Mouse (Mus musculus) fibroblast of lung, adult 2 months (primary cell): ENCODE results near the gene Polr2b.

ENCODE experiments used
- DNase-seq: peaks from one replicate; pipeline ENCODE4 v3.0.0-alpha.2; 2011; ENCODE audit warnings: low read depth

The Polr2b gene

GRCm38 (mm10) chr5:77309924-77310772 lies at the start of gene Polr2b, which contains the start of gene Noa1:
Gene Polr2b, plus strand, starts transcription at chr5:77310147.
Gene Noa1, minus strand, starts transcription at chr5:77310084.
- DNase-seq = peak; percentile 98

GRCm38 (mm10) chr5:77261137-77261536 lies 48.8 kb upstream of the Polr2b start:
- no peak for DNase-seq

GRCm38 (mm10) chr5:77262105-77262504 lies 47.8 kb upstream of the Polr2b start:
- no peak for DNase-seq

- DNase-seq = no peak
Observed at GRCm38 (mm10) chr5:77265081-77265670, 44.8 kb upstream of the Polr2b start, which contains the start of gene Rest. Gene Rest, plus strand, starts transcription at chr5:77265491.

GRCm38 (mm10) chr5:77265671-77266065 lies 44.3 kb upstream of the Polr2b start:
- DNase-seq = no peak

GRCm38 (mm10) chr5:77266066-77266885 lies 43.7 kb upstream of the Polr2b start:
- no peak for DNase-seq

- no peak for DNase-seq
Observed at GRCm38 (mm10) chr5:77266886-77267401, 43.0 kb upstream of the Polr2b start.

GRCm38 (mm10) chr5:77267441-77267840 lies 42.5 kb upstream of the Polr2b start:
- no peak for DNase-seq

GRCm38 (mm10) chr5:77267957-77268624 lies 41.9 kb upstream of the Polr2b start:
- no peak for DNase-seq

- no peak for DNase-seq
Observed at GRCm38 (mm10) chr5:77269399-77269798, 40.5 kb upstream of the Polr2b start.

GRCm38 (mm10) chr5:77273151-77273550 lies 36.8 kb upstream of the Polr2b start:
- no peak for DNase-seq

GRCm38 (mm10) chr5:77275950-77276349 lies 34.0 kb upstream of the Polr2b start:
- DNase-seq = no peak

- DNase-seq = no peak
Observed at GRCm38 (mm10) chr5:77277204-77277603, 32.7 kb upstream of the Polr2b start.

GRCm38 (mm10) chr5:77281518-77282174 lies 28.3 kb upstream of the Polr2b start:
- no peak for DNase-seq

GRCm38 (mm10) chr5:77282242-77282641 lies 27.7 kb upstream of the Polr2b start:
- no peak for DNase-seq

GRCm38 (mm10) chr5:77285685-77286084 lies 24.3 kb upstream of the Polr2b start:
- DNase-seq = no peak

GRCm38 (mm10) chr5:77286904-77287303 lies 23.0 kb upstream of the Polr2b start:
- DNase-seq = no peak

- DNase-seq = no peak
Observed at GRCm38 (mm10) chr5:77287901-77288300, 22.0 kb upstream of the Polr2b start.

GRCm38 (mm10) chr5:77289686-77290085 lies 20.3 kb upstream of the Polr2b start:
- no peak for DNase-seq

- DNase-seq = no peak
Observed at GRCm38 (mm10) chr5:77290606-77291005, 19.3 kb upstream of the Polr2b start.
